Mouse (Mus musculus) forebrain, embryonic 16.5 days (tissue): ENCODE measurements around the gene Aldh6a1. TPM values are rescaled to one million over a fixed set of nuclear protein-coding genes. Genes with fewer than 3 reads are reported as not detected.

Source experiments
- ATAC-seq: fragments of 200-750 bp; cut with Nextera tagmentation; 2 replicates; pipeline ENCODE4 v1.8.0; 2017; ENCODE audit warnings: mild to moderate bottlenecking, moderate library complexity
- H3K27ac ChIP-seq: fragments of 300-500 bp; sonication (generic); 2 replicates; pipeline ENCODE4 v1.5.1; 2014; ENCODE audit warnings: low read length, control low read depth
- H3K27me3 ChIP-seq: fragments of 300-500 bp; sonication (generic); replicated peaks from 2 replicates; pipeline ENCODE4 v1.6.1; 2014; ENCODE audit warnings: low read length; ENCODE audit not compliant: control insufficient read depth, insufficient read depth
- H3K36me3 ChIP-seq: fragments of 300-500 bp; sonication (generic); 2 replicates; pipeline ENCODE4 v1.6.1; 2014; ENCODE audit not compliant: control insufficient read depth, insufficient read depth
- H3K4me1 ChIP-seq: fragments of 300-500 bp; sonication (generic); replicated peaks from 2 replicates; pipeline ENCODE4 v1.6.1; 2014; ENCODE audit warnings: low read length; ENCODE audit not compliant: control insufficient read depth, insufficient read depth
- H3K4me2 ChIP-seq: fragments of 300-500 bp; sonication (generic); 2 replicates; pipeline ENCODE4 v1.6.1; 2014; ENCODE audit warnings: mild to moderate bottlenecking, low read length, control low read depth
- H3K4me3 ChIP-seq: fragments of 300-500 bp; sonication (generic); replicated peaks from 2 replicates; pipeline ENCODE4 v1.5.1; 2014; ENCODE audit warnings: mild to moderate bottlenecking, low read length, control low read depth
- H3K9ac ChIP-seq: fragments of 300-500 bp; sonication (generic); replicated peaks from 2 replicates; pipeline ENCODE4 v1.6.1; 2014; ENCODE audit warnings: low read depth, low read length, control low read depth
- H3K9me3 ChIP-seq: fragments of 300-500 bp; sonication (generic); 2 replicates; pipeline ENCODE4 v1.6.1; 2016; ENCODE audit warnings: low read length; ENCODE audit not compliant: control insufficient read depth
- WGBS: fragments of 180-500 bp; shearing (Covaris S2); extraction: QIAGEN DNeasy Blood & Tissue Kit; methylation state at CpG from one replicate; pipeline ENCODE4 v1.1.7; 2014; 5-methylcytosine and 5-hydroxymethylcytosine counted together
- polyA plus RNA-seq: library from polyadenylated mRNA; unstranded; fragments of >200 nt; fragmentation: Nextera tagmentation; extraction: Ambion mirVana; gene quantifications from 2 replicates; pipeline ENCODE4 v1.2.1, GENCODE M21; 2015

The Aldh6a1 gene
- polyA plus RNA-seq, 1 experiment from 2014 or later = 33.3 TPM

GRCm38 (mm10) chr12:84429825-84430224 lies 21.0 kb downstream of the Aldh6a1 start:
- Histone ChIP-seq H3K4me1 (no peaks in the 10 kb centered on the region), H3K27me3 (no peaks in the 10 kb centered on the region), H3K36me3 (no peaks in the 10 kb centered on the region; the same call in 1 of the 2 replicates), H3K9ac (no peak overlapping the region), H3K4me2 (no peak overlapping the region), H3K4me3 (no peak overlapping the region), H3K9me3 (no peaks in the 10 kb centered on the region), H3K27ac (no peak overlapping the region)
- ATAC-seq = no peak
- 93% methylated on average over 2 of the region's 2 CpGs for WGBS

- H3K4me1 ChIP-seq = no peaks in the 10 kb centered on the region
- H3K4me3 ChIP-seq = no peak overlapping the region
- no peak overlapping the region for H3K27ac ChIP-seq
- H3K27me3 ChIP-seq = no peaks in the 10 kb centered on the region
- WGBS = 49% methylated on average over 3 of the region's 3 CpGs
- no peaks in the 10 kb centered on the region for H3K36me3 ChIP-seq
- no peak overlapping the region for H3K4me2 ChIP-seq
- no peak for ATAC-seq
- no peak overlapping the region for H3K9ac ChIP-seq
- H3K9me3 ChIP-seq = 0 out of 2 replicates have a peak, but pooled peaks cover 2% of the 10 kb centered on the region
Measured at GRCm38 (mm10) chr12:84423990-84424389, 26.8 kb downstream of the Aldh6a1 start.

- H3K27me3 ChIP-seq = no peaks in the 10 kb centered on the region
- peaks cover 2% of the 10 kb centered on the region; the same call in 1 of the 2 replicates for H3K36me3 ChIP-seq
- peak; percentile 11; the same call in 1 of the 2 replicates for ATAC-seq
- 0 out of 2 replicates have a peak, but pooled peaks cover 3% of the 10 kb centered on the region for H3K9me3 ChIP-seq
- H3K4me2 ChIP-seq = peak overlapping the region; percentile 93
- peak overlapping the region; percentile 71 for H3K9ac ChIP-seq
- peak overlapping the region; percentile 80 for H3K4me3 ChIP-seq
- H3K27ac ChIP-seq = peak overlapping the region; percentile 88
- peaks cover 8% of the 10 kb centered on the region for H3K4me1 ChIP-seq
- WGBS = 40% methylated on average over 18 of the region's 18 CpGs
Measured at GRCm38 (mm10) chr12:84417605-84417922, 33.2 kb downstream of the Aldh6a1 start.

DNA sequence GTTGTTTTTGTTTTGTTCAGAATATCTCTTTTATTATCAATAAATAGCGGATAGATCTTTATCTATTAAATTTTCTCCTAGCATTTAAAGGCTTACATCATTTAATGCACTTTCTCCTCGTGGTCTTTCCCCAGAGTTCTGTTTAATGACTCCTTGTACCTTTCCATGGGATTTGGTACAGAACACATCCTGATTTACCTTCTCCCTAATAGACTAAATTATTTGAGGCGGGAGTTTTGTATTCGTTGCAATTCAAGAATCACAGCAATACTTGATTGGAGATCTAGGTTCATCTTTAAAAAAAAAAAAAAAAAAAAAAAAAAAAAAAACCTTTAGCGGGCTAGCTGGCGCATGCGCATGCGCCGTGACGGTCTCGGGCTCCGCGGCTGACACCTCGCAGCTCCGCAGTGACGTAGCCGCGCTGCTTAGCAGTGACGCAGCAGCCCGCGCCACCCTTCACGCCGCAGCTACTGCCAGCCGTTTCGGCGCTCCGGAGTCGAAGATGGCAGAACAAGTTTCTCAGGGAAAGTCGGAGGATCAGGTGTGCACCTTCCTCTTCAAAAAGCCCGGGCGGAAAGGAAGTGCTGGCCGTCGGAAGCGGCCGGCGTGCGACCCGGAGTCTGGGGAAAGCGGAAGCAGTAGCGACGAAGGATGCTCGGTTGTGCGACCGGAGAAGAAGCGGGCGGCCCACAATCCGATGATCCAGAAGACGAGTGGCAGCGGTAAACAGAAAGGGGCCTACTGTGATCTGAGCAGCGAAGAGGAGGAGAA lies 33.8 kb downstream of the Aldh6a1 start, which contains the start of gene Rnf113a2:
TSS of gene Rnf113a2 (plus strand) at position 363 of the 771 bp plus-strand sequence.
- H3K4me2 ChIP-seq = peak within 1 kb of the TSS; percentile 93
- peak within 1 kb of the TSS; percentile 80 for H3K4me3 ChIP-seq
- peaks cover 8% of the 10 kb centered on the region for H3K4me1 ChIP-seq
- ATAC-seq = peak; percentile 98
- peak within 1 kb of the TSS; percentile 71 for H3K9ac ChIP-seq
- 0 out of 2 replicates have a peak, but pooled peaks cover 3% of the 10 kb centered on the region for H3K9me3 ChIP-seq
- H3K36me3 ChIP-seq = peaks cover 2% of the 10 kb centered on the region; the same call in 1 of the 2 replicates
- 3% methylated on average over 50 of the region's 50 CpGs for WGBS
- no peaks in the 10 kb centered on the region for H3K27me3 ChIP-seq
- peak within 1 kb of the TSS; percentile 88 for H3K27ac ChIP-seq

- Histone ChIP-seq H3K4me2 (peak within 1 kb of the TSS; percentile 95), H3K9me3 (no peaks in the 10 kb centered on the region), H3K4me1 (peaks cover 13% of the 10 kb centered on the region), H3K9ac (peak within 1 kb of the TSS; percentile 92), H3K4me3 (peak within 1 kb of the TSS; percentile 88), H3K27ac (peak within 1 kb of the TSS; percentile 46), H3K36me3 (no peaks in the 10 kb centered on the region), H3K27me3 (no peaks in the 10 kb centered on the region)
- ATAC-seq = peak; percentile 95
- WGBS = 1% methylated on average over 60 of the region's 63 CpGs
Measured at GRCm38 (mm10) chr12:84408819-84409507, 41.8 kb downstream of the Aldh6a1 start, which contains the start of the genes Entpd5 and Bbof1. Gene Entpd5, minus strand, starts transcription at chr12:84409029. Gene Bbof1, plus strand, starts transcription at chr12:84409071.

DNA sequence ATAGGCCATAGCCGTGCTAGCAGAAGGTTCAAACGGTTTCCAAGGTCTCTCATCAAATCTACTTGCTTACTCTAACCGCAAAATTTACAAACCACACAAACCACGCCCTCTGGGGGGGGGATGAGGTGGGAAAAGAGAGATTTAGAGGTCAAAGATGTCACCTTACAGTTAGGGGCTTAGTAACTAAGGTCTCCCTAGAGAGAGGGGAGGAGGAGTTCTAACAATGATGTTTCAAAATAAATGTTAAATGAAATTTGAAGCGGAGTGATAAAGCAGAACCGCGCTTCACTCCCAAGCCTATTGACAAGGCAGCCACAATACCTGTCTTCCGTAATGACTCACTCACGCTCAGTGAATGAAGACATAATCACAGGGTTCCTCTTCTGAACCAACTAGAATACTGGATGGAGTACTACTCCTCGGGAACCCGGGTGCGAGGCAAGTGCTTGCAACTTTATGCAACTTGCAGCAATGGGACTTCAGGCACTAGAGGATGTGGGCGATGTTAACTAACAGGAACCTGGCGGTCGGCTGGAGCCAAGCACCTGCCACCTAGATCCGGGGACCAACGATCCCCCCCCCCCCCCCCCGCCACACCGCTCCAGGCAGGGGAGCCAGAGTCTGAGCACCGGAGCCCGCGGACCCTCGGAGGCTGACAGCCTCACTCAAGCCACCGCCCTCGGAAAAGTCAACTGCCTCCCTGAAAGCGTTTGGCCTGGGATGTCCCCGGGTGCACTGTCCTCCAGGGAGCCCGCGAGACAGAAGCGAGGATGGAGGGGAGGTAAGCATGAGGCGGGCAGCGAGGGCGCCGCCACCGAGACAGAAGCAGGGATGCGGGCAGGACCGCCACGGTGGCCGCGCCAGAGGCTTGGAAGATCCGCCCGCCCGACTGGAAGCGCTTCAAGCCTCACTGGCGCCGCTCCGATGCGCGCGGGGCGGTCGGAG lies 42.7 kb downstream of the Aldh6a1 start:
- 2% methylated on average over 44 of the region's 52 CpGs for WGBS
- peaks cover 13% of the 10 kb centered on the region for H3K4me1 ChIP-seq
- H3K4me3 ChIP-seq = peak overlapping the region; percentile 88
- H3K27ac ChIP-seq = peak overlapping the region; percentile 46
- H3K9ac ChIP-seq = peak overlapping the region; percentile 92
- no peaks in the 10 kb centered on the region for H3K9me3 ChIP-seq
- peak; percentile 30 for ATAC-seq
- H3K36me3 ChIP-seq = no peaks in the 10 kb centered on the region
- peak overlapping the region; percentile 95 for H3K4me2 ChIP-seq
- no peaks in the 10 kb centered on the region for H3K27me3 ChIP-seq

GRCm38 (mm10) chr12:84407259-84407658 lies 43.5 kb downstream of the Aldh6a1 start:
- H3K27me3 ChIP-seq = no peaks in the 10 kb centered on the region
- no peak overlapping the region for H3K9ac ChIP-seq
- no peak for ATAC-seq
- no peak overlapping the region for H3K4me2 ChIP-seq
- no peaks in the 10 kb centered on the region for H3K36me3 ChIP-seq
- 71% methylated on average over 4 of the region's 4 CpGs for WGBS
- no peaks in the 10 kb centered on the region for H3K9me3 ChIP-seq
- no peak overlapping the region for H3K4me3 ChIP-seq
- H3K27ac ChIP-seq = no peak overlapping the region
- H3K4me1 ChIP-seq = peaks cover 13% of the 10 kb centered on the region

DNA sequence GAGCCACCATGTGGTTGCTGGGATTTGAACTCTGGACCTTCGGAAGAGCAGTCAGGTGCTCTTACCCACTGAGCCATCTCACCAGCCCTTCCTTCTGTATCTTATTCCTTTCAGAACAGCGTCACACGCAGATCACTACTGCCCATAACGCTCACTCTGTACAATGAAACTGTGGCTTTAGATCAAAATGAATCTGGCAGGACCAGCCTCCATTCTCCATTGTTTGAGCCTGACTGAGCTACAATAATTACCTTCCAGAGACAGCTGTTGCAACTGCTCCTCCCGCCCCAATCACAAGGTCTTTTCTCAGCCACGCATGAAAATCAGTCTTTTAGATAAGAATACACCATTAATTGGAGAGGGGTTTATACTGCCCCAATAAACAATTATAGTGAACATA lies 46.3 kb downstream of the Aldh6a1 start:
- Histone ChIP-seq H3K4me1 (peaks cover 11% of the 10 kb centered on the region), H3K36me3 (no peaks in the 10 kb centered on the region), H3K27ac (no peak overlapping the region), H3K27me3 (no peaks in the 10 kb centered on the region), H3K4me2 (no peak overlapping the region), H3K9me3 (no peaks in the 10 kb centered on the region), H3K9ac (no peak overlapping the region), H3K4me3 (no peak overlapping the region)
- WGBS = 49% methylated on average over 6 of the region's 6 CpGs
- ATAC-seq = no peak
